Mouse (Mus musculus): ENCODE results near the gene Sephs2. TPM values are rescaled to one million over a fixed set of nuclear protein-coding genes. Genes with fewer than 3 reads are reported as not detected.
A peak's percentile ranks its signal among the peaks of the same experiment; 100 is the strongest.

Gene Sephs2
- polyA plus RNA-seq, 1 experiment from 2014 or later, result 80.4 TPM

DNA sequence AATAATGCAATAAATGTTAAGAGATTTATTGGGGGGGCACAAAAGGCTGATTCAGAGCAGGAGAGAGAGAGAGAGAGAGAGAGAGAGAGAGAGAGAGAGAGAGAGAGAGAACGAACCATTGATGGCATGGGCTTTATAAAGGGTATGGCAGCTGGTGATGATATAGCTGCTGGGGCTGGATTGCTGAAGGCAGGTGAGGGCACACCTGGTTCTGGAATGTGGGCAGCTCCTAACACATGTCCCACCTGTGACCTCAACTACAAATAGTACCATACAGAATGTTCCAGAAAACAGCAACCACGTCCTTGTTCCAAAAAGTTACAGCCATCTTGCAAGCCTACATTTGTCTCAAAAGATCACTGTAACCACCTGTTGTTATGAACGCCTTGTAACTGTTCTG, 42.5 kb downstream of the Sephs2 start:
- Histone ChIP-seq H3K27ac (0 out of 2 replicates have a peak overlapping the region, but pooled peaks have one; percentile 98), H3K9me3 (no peaks in the 10 kb centered on the region), H3K4me1 (peaks cover 24% of the 10 kb centered on the region), H3K4me3 (peak overlapping the region; percentile 92), H3K9ac (peak overlapping the region; percentile 96; the same call in 1 of the 2 replicates), H3K27me3 (no peaks in the 10 kb centered on the region), H3K4me2 (replicated peaks) (peak overlapping the region; percentile 72), H3K36me3 (peaks cover 43% of the 10 kb centered on the region)
- ATAC-seq (ENCODE audit: insufficient number of reproducible peaks, insufficient read depth, low FRiP score, low TSS enrichment), result no peak
- 76% methylated on average over 3 of the region's 3 CpGs for WGBS

GRCm38 (mm10) chr7:127228615-127229303, 45.1 kb downstream of the Sephs2 start:
- Histone ChIP-seq H3K27ac (no peak overlapping the region), H3K4me2 (replicated peaks) (no peak overlapping the region), H3K9me3 (no peaks in the 10 kb centered on the region), H3K27me3 (no peaks in the 10 kb centered on the region), H3K36me3 (0 out of 2 replicates have a peak, but pooled peaks cover 29% of the 10 kb centered on the region), H3K4me1 (peaks cover 19% of the 10 kb centered on the region), H3K4me3 (no peak overlapping the region), H3K9ac (no peak overlapping the region)
- ATAC-seq (ENCODE audit: insufficient number of reproducible peaks, insufficient read depth, low FRiP score, low TSS enrichment), result no peak
- WGBS, result 66% methylated on average over 4 of the region's 4 CpGs

DNA sequence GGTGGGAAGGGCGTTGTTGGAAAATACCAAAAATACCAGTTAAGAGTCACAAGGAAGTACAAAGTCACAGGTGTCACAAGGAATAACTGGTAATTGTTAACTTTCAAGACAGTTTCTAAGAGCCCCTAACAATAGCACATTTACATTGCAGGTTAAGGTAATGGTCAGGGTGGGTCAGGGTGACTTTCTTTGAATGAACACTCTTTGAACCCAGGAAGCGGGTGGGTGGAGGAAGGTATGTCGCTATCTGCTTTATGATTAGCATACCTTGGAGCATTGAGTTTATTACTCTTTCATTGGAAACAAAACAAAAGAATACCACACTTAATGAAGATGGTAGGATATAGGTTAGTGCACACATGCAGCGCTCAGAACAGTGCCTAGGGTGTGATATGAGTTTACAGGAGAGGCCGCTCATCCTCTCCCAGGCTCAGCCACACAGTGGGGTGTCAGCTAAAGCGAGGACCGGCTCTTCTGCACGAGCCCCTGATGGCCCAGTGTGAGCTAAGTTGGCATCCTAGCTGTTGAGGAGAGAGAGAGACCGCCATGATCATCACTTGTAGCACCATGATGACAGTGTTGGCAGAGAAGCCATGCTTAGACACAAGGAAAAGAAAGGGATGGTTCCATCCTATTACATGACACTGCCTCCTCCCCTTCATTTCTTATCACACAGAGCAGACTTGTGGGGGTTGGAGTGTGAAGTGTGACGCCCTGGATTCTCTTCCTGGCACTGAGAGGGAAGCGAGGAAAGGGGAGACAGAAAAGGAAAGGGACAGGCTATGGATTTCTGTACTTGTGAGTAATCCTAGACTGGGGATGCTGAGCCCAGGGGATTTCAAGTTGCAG, 48.5 kb downstream of the Sephs2 start:
- H3K4me1 ChIP-seq, result peaks cover 5% of the 10 kb centered on the region
- WGBS, result 88% methylated on average over 11 of the region's 11 CpGs
- no peak overlapping the region for H3K27ac ChIP-seq
- H3K27me3 ChIP-seq, result no peaks in the 10 kb centered on the region
- no peak for ATAC-seq (ENCODE audit: insufficient number of reproducible peaks, insufficient read depth, low FRiP score, low TSS enrichment)
- no peak overlapping the region for H3K4me3 ChIP-seq
- H3K36me3 ChIP-seq, result 0 out of 2 replicates have a peak, but pooled peaks cover 21% of the 10 kb centered on the region
- H3K9ac ChIP-seq, result no peak overlapping the region
- 0 out of 2 replicates have a peak, but pooled peaks cover 4% of the 10 kb centered on the region for H3K9me3 ChIP-seq
- H3K4me2 ChIP-seq (replicated peaks), result no peak overlapping the region

DNA sequence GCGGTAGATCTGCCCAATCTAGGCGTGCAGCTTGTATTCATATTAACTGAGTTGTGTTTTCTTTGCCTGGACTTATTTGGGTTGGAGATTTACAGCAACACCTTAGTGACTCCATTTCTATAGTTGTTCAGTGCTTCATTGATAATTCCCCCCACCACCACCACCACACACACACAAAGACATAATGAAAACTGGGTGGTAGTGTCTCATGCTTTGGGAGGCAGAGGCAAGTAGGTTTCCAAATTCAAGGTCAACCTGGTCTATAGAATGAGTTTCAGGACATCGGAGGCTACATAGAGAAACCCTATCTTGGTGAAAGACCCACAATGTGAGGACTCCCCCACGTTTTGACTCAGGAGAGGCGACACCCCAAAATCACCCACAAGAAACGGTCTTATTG, 49.2 kb downstream of the Sephs2 start:
- Histone ChIP-seq H3K36me3 (0 out of 2 replicates have a peak, but pooled peaks cover 14% of the 10 kb centered on the region), H3K4me1 (no peaks in the 10 kb centered on the region), H3K4me3 (no peak overlapping the region), H3K4me2 (replicated peaks) (no peak overlapping the region), H3K27ac (no peak overlapping the region), H3K27me3 (no peaks in the 10 kb centered on the region), H3K9me3 (0 out of 2 replicates have a peak, but pooled peaks cover 4% of the 10 kb centered on the region), H3K9ac (no peak overlapping the region)
- 88% methylated on average over 6 of the region's 6 CpGs for WGBS
- no peak for ATAC-seq (ENCODE audit: insufficient number of reproducible peaks, insufficient read depth, low FRiP score, low TSS enrichment)

GRCm38 (mm10) chr7:127223515-127224478, 50.1 kb downstream of the Sephs2 start:
- Histone ChIP-seq H3K27me3 (no peaks in the 10 kb centered on the region), H3K9me3 (0 out of 2 replicates have a peak, but pooled peaks cover 4% of the 10 kb centered on the region), H3K36me3 (0 out of 2 replicates have a peak, but pooled peaks cover 6% of the 10 kb centered on the region), H3K4me1 (no peaks in the 10 kb centered on the region), H3K27ac (no peak overlapping the region), H3K4me3 (no peak overlapping the region), H3K4me2 (replicated peaks) (no peak overlapping the region), H3K9ac (no peak overlapping the region)
- 83% methylated on average over 6 of the region's 6 CpGs for WGBS
- ATAC-seq (ENCODE audit: insufficient number of reproducible peaks, insufficient read depth, low FRiP score, low TSS enrichment), result no peak

GRCm38 (mm10) chr7:127223106-127223505, 50.7 kb downstream of the Sephs2 start:
- H3K4me3 ChIP-seq, result no peak overlapping the region
- no peaks in the 10 kb centered on the region for H3K4me1 ChIP-seq
- no peak overlapping the region for H3K4me2 ChIP-seq (replicated peaks)
- H3K36me3 ChIP-seq, result 0 out of 2 replicates have a peak, but pooled peaks cover 6% of the 10 kb centered on the region
- ATAC-seq (ENCODE audit: insufficient number of reproducible peaks, insufficient read depth, low FRiP score, low TSS enrichment), result no peak
- no peak overlapping the region for H3K9ac ChIP-seq
- WGBS, result 99% methylated on average over 3 of the region's 3 CpGs
- no peaks in the 10 kb centered on the region for H3K27me3 ChIP-seq
- H3K9me3 ChIP-seq, result 0 out of 2 replicates have a peak, but pooled peaks cover 4% of the 10 kb centered on the region
- no peak overlapping the region for H3K27ac ChIP-seq

Other genes starting within 250 kb of the Sephs2 start
- gene Maz, start 247.0 kb downstream of the Sephs2 start, polyA plus RNA-seq (2016; fragmentation: Nextera tagmentation; extraction: Ambion mirVana), result 118 and 122 TPM in 2 replicates
- 136 and 141 TPM in 2 replicates for gene Kif22, start 231.6 kb downstream of the Sephs2 start, polyA plus RNA-seq (2016; fragmentation: Nextera tagmentation; extraction: Ambion mirVana)
- not detected in 2 replicates for gene Zg16, start 186.7 kb downstream of the Sephs2 start, polyA plus RNA-seq (2016; fragmentation: Nextera tagmentation; extraction: Ambion mirVana)
- 1.3 and 1.5 TPM in 2 replicates for gene AI467606, start 182.7 kb downstream of the Sephs2 start, polyA plus RNA-seq (2016; fragmentation: Nextera tagmentation; extraction: Ambion mirVana)
- 2.1 and 2.4 TPM in 2 replicates for gene Qprt, start 151.8 kb downstream of the Sephs2 start, polyA plus RNA-seq (2016; fragmentation: Nextera tagmentation; extraction: Ambion mirVana)
- gene Spn, start 136.2 kb downstream of the Sephs2 start, polyA plus RNA-seq (2016; fragmentation: Nextera tagmentation; extraction: Ambion mirVana), result 0.13 TPM in 1 of 2 replicates, not detected in the other
- gene Cd2bp2, start 78.0 kb downstream of the Sephs2 start, polyA plus RNA-seq (2016; fragmentation: Nextera tagmentation; extraction: Ambion mirVana), result 73.7 and 82.5 TPM in 2 replicates
- 41.1 and 43.4 TPM in 2 replicates for gene Tbc1d10b, start 65.6 kb downstream of the Sephs2 start, polyA plus RNA-seq (2016; fragmentation: Nextera tagmentation; extraction: Ambion mirVana)
- gene Mylpf, start 65.2 kb downstream of the Sephs2 start, polyA plus RNA-seq (2016; fragmentation: Nextera tagmentation; extraction: Ambion mirVana), result 65.2 and 79.2 TPM in 2 replicates
- gene Zfp553, start 41.0 kb downstream of the Sephs2 start, polyA plus RNA-seq (2016; fragmentation: Nextera tagmentation; extraction: Ambion mirVana), result 63.2 and 63.3 TPM in 2 replicates
- 34.0 and 39.7 TPM in 2 replicates for gene Sept1, start 40.9 kb downstream of the Sephs2 start, polyA plus RNA-seq (2016; fragmentation: Nextera tagmentation; extraction: Ambion mirVana)
- 82.9 and 89.3 TPM in 2 replicates for gene Zfp771, start 29.8 kb downstream of the Sephs2 start, polyA plus RNA-seq (2016; fragmentation: Nextera tagmentation; extraction: Ambion mirVana)
- 196 and 203 TPM in 2 replicates for gene Dctpp1, start 13.3 kb downstream of the Sephs2 start, polyA plus RNA-seq (2016; fragmentation: Nextera tagmentation; extraction: Ambion mirVana)
- 0.88 and 0.91 TPM in 2 replicates for gene Itgal, start 22.2 kb upstream of the Sephs2 start, polyA plus RNA-seq (2016; fragmentation: Nextera tagmentation; extraction: Ambion mirVana)
- 22.3 and 22.5 TPM in 2 replicates for gene Zfp768, start 71.5 kb upstream of the Sephs2 start, polyA plus RNA-seq (2016; fragmentation: Nextera tagmentation; extraction: Ambion mirVana)
- 9.3 and 10.5 TPM in 2 replicates for gene Zfp747, start 102.0 kb upstream of the Sephs2 start, polyA plus RNA-seq (2016; fragmentation: Nextera tagmentation; extraction: Ambion mirVana)
- 6.0 and 6.9 TPM in 2 replicates for gene 9130019O22Rik, start 113.1 kb upstream of the Sephs2 start, polyA plus RNA-seq (2016; fragmentation: Nextera tagmentation; extraction: Ambion mirVana)
- gene E430018J23Rik, start 119.6 kb upstream of the Sephs2 start, polyA plus RNA-seq (2016; fragmentation: Nextera tagmentation; extraction: Ambion mirVana), result 6.9 and 7.8 TPM in 2 replicates
- 7.9 and 8.5 TPM in 2 replicates for gene Zfp764, start 132.8 kb upstream of the Sephs2 start, polyA plus RNA-seq (2016; fragmentation: Nextera tagmentation; extraction: Ambion mirVana)
- gene Zfp688, start 148.0 kb upstream of the Sephs2 start, polyA plus RNA-seq (2016; fragmentation: Nextera tagmentation; extraction: Ambion mirVana), result 25.0 and 28.4 TPM in 2 replicates
- gene Zfp689, start 175.1 kb upstream of the Sephs2 start, polyA plus RNA-seq (2016; fragmentation: Nextera tagmentation; extraction: Ambion mirVana), result 16.5 and 16.7 TPM in 2 replicates
- 47.5 and 48.7 TPM in 2 replicates for gene Prr14, start 185.6 kb upstream of the Sephs2 start, polyA plus RNA-seq (2016; fragmentation: Nextera tagmentation; extraction: Ambion mirVana)
- gene Fbrs, start 205.1 kb upstream of the Sephs2 start, polyA plus RNA-seq (2016; fragmentation: Nextera tagmentation; extraction: Ambion mirVana), result 14.6 and 14.8 TPM in 2 replicates
- gene Srcap, start 237.9 kb upstream of the Sephs2 start, polyA plus RNA-seq (2016; fragmentation: Nextera tagmentation; extraction: Ambion mirVana), result 88.0 and 88.4 TPM in 2 replicates
- 16.9 and 17.2 TPM in 2 replicates for gene Gm42715, start 245.5 kb upstream of the Sephs2 start, polyA plus RNA-seq (2016; fragmentation: Nextera tagmentation; extraction: Ambion mirVana)

All from embryonic facial prominence, embryonic 12.5 days (tissue).